Mouse (Mus musculus) limb, embryonic 10.5 days (tissue): ENCODE data around the gene Krt20. TPM values are rescaled to one million over a fixed set of nuclear protein-coding genes. Genes with fewer than 3 reads are reported as not detected.

Experiments used
- DNase-seq: peaks from one replicate; pipeline ENCODE4 v3.0.0-alpha.2; 2017; ENCODE audit warnings: low spot score
- H3K27ac ChIP-seq: fragments of 300-500 bp; sonication (generic); 2 replicates; pipeline ENCODE4 v1.5.1; 2016; ENCODE audit warnings: mild to moderate bottlenecking
- H3K27me3 ChIP-seq: fragments of 300-500 bp; sonication (generic); 2 replicates; pipeline ENCODE4 v1.6.1; 2016; ENCODE audit warnings: low read depth, mild to moderate bottlenecking; ENCODE audit not compliant: poor library complexity, severe bottlenecking
- H3K36me3 ChIP-seq: fragments of 300-500 bp; sonication (generic); 2 replicates; pipeline ENCODE4 v1.6.1; 2016; ENCODE audit warnings: mild to moderate bottlenecking, moderate library complexity
- H3K4me1 ChIP-seq: fragments of 300-500 bp; sonication (generic); 2 replicates; pipeline ENCODE4 v1.6.1; 2016
- H3K4me3 ChIP-seq: fragments of 300-500 bp; sonication (generic); 2 replicates; pipeline ENCODE4 v1.5.1; 2016; ENCODE audit warnings: mild to moderate bottlenecking, moderate library complexity
- H3K9me3 ChIP-seq: fragments of 300-500 bp; sonication (generic); replicated peaks from 2 replicates; pipeline ENCODE4 v1.6.1; 2016; ENCODE audit warnings: mild to moderate bottlenecking
- whole genome bisulfite sequencing: fragments of 180-500 bp; shearing (Covaris S2); methylation state at CpG from one replicate; pipeline ENCODE4 v1.1.7; 2016; 5-methylcytosine and 5-hydroxymethylcytosine counted together
- polyA plus RNA-seq: library from polyadenylated mRNA; unstranded; fragments of >200 nt; fragmentation: Nextera tagmentation; extraction: Ambion mirVana; gene quantifications from 2 replicates; pipeline ENCODE4 v1.2.1, GENCODE M21; 2016

The Krt20 gene
- polyA plus RNA-seq: 0.26 and 0.59 TPM in 2 replicates

DNA sequence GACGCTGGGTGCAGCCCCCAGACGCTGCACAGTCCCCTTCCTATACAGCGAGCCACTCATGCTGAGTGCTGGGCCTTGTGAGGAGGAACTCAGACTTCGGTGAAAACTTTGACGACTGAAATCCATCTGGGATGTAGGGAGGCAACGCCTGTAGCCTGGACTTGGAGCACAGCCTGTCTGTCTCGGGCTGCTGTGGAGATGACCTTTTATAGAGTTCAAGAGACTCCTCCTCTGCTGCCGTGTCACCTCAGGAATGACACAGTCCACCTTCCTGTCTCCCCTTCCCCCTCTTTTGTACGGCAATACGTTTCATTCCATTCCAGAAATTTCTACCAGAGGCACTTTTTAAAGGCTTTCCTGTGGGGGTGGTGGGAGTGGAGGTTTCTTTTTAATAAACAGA lies at the start of gene Krt20:
Krt20 (minus strand) TSS at position 179 of the 400 bp plus-strand sequence.
- Histone ChIP-seq H3K4me3 (no peak within 1 kb of the TSS), H3K9me3 (no peaks in the 10 kb centered on the region), H3K27me3 (no peaks in the 10 kb centered on the region), H3K4me1 (peaks cover 22% of the 10 kb centered on the region), H3K27ac (no peak within 1 kb of the TSS), H3K36me3 (no peaks in the 10 kb centered on the region)
- WGBS: 46% methylated on average over 10 of the region's 10 CpGs
- no peak for DNase-seq

GRCm38 (mm10) chr11:99474981-99475380 lies 37.0 kb upstream of the Krt20 start:
- no peaks in the 10 kb centered on the region for H3K36me3 ChIP-seq
- WGBS: 92% methylated on average over 3 of the region's 3 CpGs
- no peaks in the 10 kb centered on the region for H3K27me3 ChIP-seq

DNA sequence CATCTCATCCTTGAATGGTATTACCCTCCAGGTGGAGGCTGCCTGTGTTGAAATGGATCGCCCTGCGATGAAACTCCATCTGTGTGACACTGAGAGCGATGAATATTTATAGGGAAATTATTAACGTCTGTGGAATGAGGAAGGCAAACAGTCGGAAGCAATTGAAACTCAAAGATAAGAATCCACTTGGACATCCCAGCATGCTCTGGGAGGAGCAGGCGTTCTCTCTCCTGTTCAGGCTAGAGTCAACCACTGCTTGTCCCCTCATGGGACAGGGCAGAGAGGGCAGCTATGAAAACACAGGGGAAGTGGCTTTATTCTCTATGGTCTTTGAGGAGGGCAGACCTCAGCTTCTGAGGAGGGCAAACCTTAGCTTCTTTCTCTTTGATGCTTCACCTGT lies 35.5 kb upstream of the Krt20 start:
- no peak overlapping the region for H3K27ac ChIP-seq
- 91% methylated on average over 6 of the region's 6 CpGs for WGBS
- no peaks in the 10 kb centered on the region for H3K9me3 ChIP-seq
- DNase-seq: no peak
- H3K36me3 ChIP-seq: no peaks in the 10 kb centered on the region
- no peak overlapping the region for H3K4me3 ChIP-seq
- no peaks in the 10 kb centered on the region for H3K4me1 ChIP-seq
- H3K27me3 ChIP-seq: no peaks in the 10 kb centered on the region

More at GRCm38 (mm10) chr11:99474981-99475380, 37.0 kb upstream of the Krt20 start:
- H3K9me3 ChIP-seq: no peaks in the 10 kb centered on the region
- no peak overlapping the region for H3K27ac ChIP-seq
- no peak overlapping the region for H3K4me3 ChIP-seq
- DNase-seq: no peak
- H3K4me1 ChIP-seq: no peaks in the 10 kb centered on the region

- DNase-seq: no peak
- H3K27ac ChIP-seq: no peak overlapping the region
- 79% methylated on average over 4 of the region's 4 CpGs for WGBS
- no peaks in the 10 kb centered on the region for H3K9me3 ChIP-seq
- no peaks in the 10 kb centered on the region for H3K4me1 ChIP-seq
- no peaks in the 10 kb centered on the region for H3K27me3 ChIP-seq
- H3K36me3 ChIP-seq: no peaks in the 10 kb centered on the region
- no peak overlapping the region for H3K4me3 ChIP-seq
Observed at GRCm38 (mm10) chr11:99472405-99472804, 34.5 kb upstream of the Krt20 start.

DNA sequence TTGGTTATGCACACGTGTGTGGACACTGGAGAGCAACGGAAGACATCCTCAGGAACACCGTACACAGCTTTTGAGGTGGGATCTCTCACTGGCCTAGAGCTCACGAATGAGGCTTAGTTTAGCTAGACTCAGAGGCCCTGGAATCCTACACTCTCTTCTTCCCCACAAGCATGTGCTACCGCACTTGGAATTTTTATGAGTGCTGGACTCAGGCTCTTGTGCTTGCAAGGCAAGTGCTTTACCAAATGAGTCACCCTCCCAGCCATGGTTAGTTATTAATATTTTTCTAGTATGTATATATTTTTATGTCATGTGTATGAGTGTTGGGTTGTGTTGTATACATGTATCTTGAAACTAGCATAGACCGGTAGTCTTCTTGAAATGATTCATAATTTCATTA lies 34.0 kb upstream of the Krt20 start:
- WGBS: 92% methylated on average over 6 of the region's 6 CpGs
- no peaks in the 10 kb centered on the region for H3K4me1 ChIP-seq
- no peak for DNase-seq
- H3K27ac ChIP-seq: no peak overlapping the region
- H3K4me3 ChIP-seq: no peak overlapping the region
- H3K27me3 ChIP-seq: no peaks in the 10 kb centered on the region
- no peaks in the 10 kb centered on the region for H3K9me3 ChIP-seq
- no peaks in the 10 kb centered on the region for H3K36me3 ChIP-seq

GRCm38 (mm10) chr11:99469228-99469627 lies 31.3 kb upstream of the Krt20 start:
- no peak for DNase-seq
- Histone ChIP-seq H3K4me1 (0 out of 2 replicates have a peak, but pooled peaks cover 5% of the 10 kb centered on the region), H3K27ac (no peak overlapping the region), H3K9me3 (no peaks in the 10 kb centered on the region), H3K36me3 (no peaks in the 10 kb centered on the region), H3K4me3 (no peak overlapping the region), H3K27me3 (no peaks in the 10 kb centered on the region)
- 76% methylated on average over 4 of the region's 4 CpGs for WGBS

- H3K4me1 ChIP-seq: 0 out of 2 replicates have a peak, but pooled peaks cover 5% of the 10 kb centered on the region
- no peak overlapping the region for H3K4me3 ChIP-seq
- no peak overlapping the region for H3K27ac ChIP-seq
- 84% methylated on average over 11 of the region's 11 CpGs for WGBS
- DNase-seq: no peak
- no peaks in the 10 kb centered on the region for H3K36me3 ChIP-seq
- H3K9me3 ChIP-seq: no peaks in the 10 kb centered on the region
- H3K27me3 ChIP-seq: no peaks in the 10 kb centered on the region
Observed at GRCm38 (mm10) chr11:99468566-99468965, 30.6 kb upstream of the Krt20 start.

DNA sequence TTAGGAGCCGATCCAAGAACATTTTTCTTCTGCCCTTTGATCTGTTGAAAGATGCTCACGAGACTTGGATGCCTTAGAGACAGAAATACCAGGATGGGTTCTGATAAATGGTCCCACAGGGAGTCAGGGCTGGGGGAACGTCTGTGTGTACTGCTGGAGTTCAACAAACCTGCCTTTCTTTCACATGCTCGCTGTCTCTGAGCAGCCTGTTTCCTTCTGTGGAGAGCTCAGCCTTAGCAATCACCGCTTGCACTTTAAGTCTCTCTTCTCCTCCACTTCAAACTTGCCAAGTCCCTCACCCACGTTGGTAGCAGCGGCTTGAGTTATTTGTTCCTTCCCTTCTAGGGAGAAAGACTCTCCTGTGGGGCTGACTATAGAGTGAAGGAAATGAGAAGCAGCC lies 28.4 kb upstream of the Krt20 start:
- WGBS: 25% methylated on average over 7 of the region's 7 CpGs
- no peak overlapping the region for H3K27ac ChIP-seq
- no peaks in the 10 kb centered on the region for H3K9me3 ChIP-seq
- 0 out of 2 replicates have a peak, but pooled peaks cover 5% of the 10 kb centered on the region for H3K4me1 ChIP-seq
- H3K27me3 ChIP-seq: 0 out of 2 replicates have a peak, but pooled peaks cover 6% of the 10 kb centered on the region
- no peak overlapping the region for H3K4me3 ChIP-seq
- DNase-seq: no peak
- H3K36me3 ChIP-seq: no peaks in the 10 kb centered on the region

DNA sequence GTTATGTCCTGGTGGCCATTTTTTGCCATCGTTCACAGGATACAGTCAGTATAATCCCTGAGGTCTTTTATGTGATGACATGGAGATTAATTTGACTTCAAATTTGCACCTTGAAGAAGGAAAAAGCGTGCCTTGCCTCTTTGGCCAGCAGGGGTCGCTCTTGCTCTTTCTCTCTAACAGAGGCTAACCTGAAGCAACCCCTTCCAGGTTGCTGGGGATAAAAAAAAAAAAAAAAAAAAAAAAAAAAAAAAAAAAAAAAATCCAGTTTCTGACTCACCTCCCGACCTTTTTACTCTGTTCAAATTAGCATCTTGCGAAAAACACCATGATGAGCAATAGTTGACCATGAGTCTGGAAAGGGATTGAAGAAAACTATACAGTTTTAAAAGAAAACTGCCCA lies 26.9 kb upstream of the Krt20 start:
- H3K9me3 ChIP-seq: no peaks in the 10 kb centered on the region
- H3K27ac ChIP-seq: no peak overlapping the region
- whole genome bisulfite sequencing: 4% methylated on average over 5 of the region's 5 CpGs
- no peak overlapping the region for H3K4me3 ChIP-seq
- H3K27me3 ChIP-seq: 0 out of 2 replicates have a peak, but pooled peaks cover 6% of the 10 kb centered on the region
- DNase-seq: peak; percentile 90
- 0 out of 2 replicates have a peak, but pooled peaks cover 5% of the 10 kb centered on the region for H3K4me1 ChIP-seq
- no peaks in the 10 kb centered on the region for H3K36me3 ChIP-seq

GRCm38 (mm10) chr11:99463155-99463554 lies 25.2 kb upstream of the Krt20 start:
- DNase-seq: peak; percentile 73
- 0 out of 2 replicates have a peak, but pooled peaks cover 5% of the 10 kb centered on the region for H3K4me1 ChIP-seq
- no peak overlapping the region for H3K4me3 ChIP-seq
- 17% methylated on average over 8 of the region's 8 CpGs for WGBS
- no peaks in the 10 kb centered on the region for H3K9me3 ChIP-seq
- no peak overlapping the region for H3K27ac ChIP-seq
- H3K36me3 ChIP-seq: no peaks in the 10 kb centered on the region
- H3K27me3 ChIP-seq: 0 out of 2 replicates have a peak, but pooled peaks cover 6% of the 10 kb centered on the region

DNA sequence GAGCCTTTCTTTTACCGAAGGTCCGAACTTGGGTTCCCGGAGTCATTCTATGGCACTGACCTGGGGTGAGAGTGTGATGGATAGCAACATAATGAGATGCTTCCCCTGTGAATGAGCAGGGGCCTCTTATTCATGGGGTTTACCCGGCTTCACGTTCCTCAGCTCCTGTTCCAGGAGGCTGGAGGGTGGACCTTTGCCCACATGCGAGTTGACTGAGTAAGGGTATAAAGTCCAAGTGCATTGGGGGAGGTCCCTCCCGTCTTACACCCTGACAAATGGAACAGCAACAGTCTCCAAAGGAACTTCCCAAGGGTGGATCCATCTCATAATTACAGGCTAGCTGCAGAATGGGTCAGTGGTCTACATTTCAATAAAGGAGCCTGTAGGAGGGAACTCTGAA lies 23.8 kb upstream of the Krt20 start:
- 75% methylated on average over 7 of the region's 7 CpGs for WGBS
- H3K4me1 ChIP-seq: 0 out of 2 replicates have a peak, but pooled peaks cover 5% of the 10 kb centered on the region
- no peaks in the 10 kb centered on the region for H3K9me3 ChIP-seq
- 0 out of 2 replicates have a peak, but pooled peaks cover 6% of the 10 kb centered on the region for H3K27me3 ChIP-seq
- H3K4me3 ChIP-seq: no peak overlapping the region
- H3K27ac ChIP-seq: no peak overlapping the region
- no peaks in the 10 kb centered on the region for H3K36me3 ChIP-seq
- DNase-seq: no peak

- Histone ChIP-seq H3K4me3 (no peak overlapping the region), H3K27ac (no peak overlapping the region), H3K36me3 (no peaks in the 10 kb centered on the region), H3K27me3 (0 out of 2 replicates have a peak, but pooled peaks cover 6% of the 10 kb centered on the region), H3K9me3 (no peaks in the 10 kb centered on the region), H3K4me1 (no peaks in the 10 kb centered on the region)
- DNase-seq: no peak
- WGBS: 64% methylated on average over 7 of the region's 7 CpGs
Observed at GRCm38 (mm10) chr11:99458887-99459286, 20.9 kb upstream of the Krt20 start.

- H3K9me3 ChIP-seq: no peaks in the 10 kb centered on the region
- no peak for DNase-seq
- no peaks in the 10 kb centered on the region for H3K27me3 ChIP-seq
- H3K4me3 ChIP-seq: no peak overlapping the region
- H3K27ac ChIP-seq: no peak overlapping the region
- WGBS: 88% methylated on average over 10 of the region's 10 CpGs
- no peaks in the 10 kb centered on the region for H3K36me3 ChIP-seq
- peaks cover 12% of the 10 kb centered on the region for H3K4me1 ChIP-seq
Observed at GRCm38 (mm10) chr11:99454759-99455158, 16.8 kb upstream of the Krt20 start.

DNA sequence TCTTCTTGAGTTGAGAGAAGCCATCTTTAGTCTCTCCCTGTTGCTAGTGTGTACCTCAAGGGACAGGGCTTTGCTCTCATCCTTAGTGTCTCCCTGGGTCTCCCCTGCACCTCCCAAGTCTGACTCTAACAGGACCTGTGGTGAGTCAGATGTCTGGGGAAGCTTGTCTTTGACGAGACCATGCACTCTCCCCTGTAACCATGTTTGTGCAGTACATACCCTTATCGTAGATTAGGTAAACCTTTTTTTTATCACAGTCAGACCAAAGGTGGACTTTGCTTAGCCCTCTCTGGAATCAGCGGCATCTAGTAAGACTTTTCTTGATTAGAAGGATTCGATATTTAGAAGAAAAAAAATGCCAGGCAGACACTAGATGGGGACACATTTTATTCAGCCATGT lies 16.1 kb upstream of the Krt20 start:
- WGBS: 89% methylated on average over 4 of the region's 4 CpGs
- no peaks in the 10 kb centered on the region for H3K36me3 ChIP-seq
- H3K27me3 ChIP-seq: no peaks in the 10 kb centered on the region
- H3K27ac ChIP-seq: no peak overlapping the region
- H3K4me1 ChIP-seq: peaks cover 12% of the 10 kb centered on the region
- no peak for DNase-seq
- no peaks in the 10 kb centered on the region for H3K9me3 ChIP-seq
- no peak overlapping the region for H3K4me3 ChIP-seq
